Mouse (Mus musculus) bone marrow, adult 2 months (tissue): Measurements from ENCODE around the gene Bex3. TPM values are rescaled to one million over a fixed set of nuclear protein-coding genes. Genes with fewer than 3 reads are reported as not detected.

Experiments
- H3K27ac ChIP-seq: fragments of 200-500 bp; 2 replicates; pipeline ENCODE4 v1.5.1; 2012; ENCODE audit warnings: low read depth, mild to moderate bottlenecking, control low read depth, inconsistent platforms, low read length; ENCODE audit not compliant: control insufficient read depth, poor library complexity, insufficient read depth
- H3K4me1 ChIP-seq: fragments of 200-500 bp; 2 replicates; pipeline ENCODE4 v1.6.1; 2011; ENCODE audit warnings: low read length; ENCODE audit not compliant: control insufficient read depth, insufficient read depth
- H3K4me3 ChIP-seq: fragments of 200-500 bp; replicated peaks from 2 replicates; pipeline ENCODE3; 2011; ENCODE audit warnings: mild to moderate bottlenecking, low read depth, low read length, control low read depth; ENCODE audit not compliant: control insufficient read depth
- CTCF ChIP-seq: fragments of 200-500 bp; IDR thresholded peaks from 2 replicates; pipeline ENCODE4 v1.5.1; 2011; ENCODE audit warnings: low read length, control low read depth; ENCODE audit not compliant: control insufficient read depth, insufficient read depth
- POLR2A ChIP-seq: fragments of 200-500 bp; IDR thresholded peaks from 2 replicates; pipeline ENCODE4 v1.6.1; 2011; ENCODE audit warnings: low read depth, mild to moderate bottlenecking, control low read depth, low read length, borderline replicate concordance; ENCODE audit not compliant: control insufficient read depth
- WGBS: fragments of 180-500 bp; shearing (Covaris S2); methylation state at CpG from one replicate; pipeline ENCODE4 v1.1.7; 2018; 5-methylcytosine and 5-hydroxymethylcytosine counted together
- polyA plus RNA-seq: library from polyadenylated mRNA; stranded (reverse); fragments of >200 nt; gene quantifications from 2 replicates; pipeline ENCODE4 v1.2.4, GENCODE M21; 2011; ENCODE audit warnings: low replicate concordance; ENCODE audit not compliant: missing spikeins, insufficient read depth, insufficient read length

Gene Bex3
- polyA plus RNA-seq, 1 experiment, result 68.7 TPM

DNA sequence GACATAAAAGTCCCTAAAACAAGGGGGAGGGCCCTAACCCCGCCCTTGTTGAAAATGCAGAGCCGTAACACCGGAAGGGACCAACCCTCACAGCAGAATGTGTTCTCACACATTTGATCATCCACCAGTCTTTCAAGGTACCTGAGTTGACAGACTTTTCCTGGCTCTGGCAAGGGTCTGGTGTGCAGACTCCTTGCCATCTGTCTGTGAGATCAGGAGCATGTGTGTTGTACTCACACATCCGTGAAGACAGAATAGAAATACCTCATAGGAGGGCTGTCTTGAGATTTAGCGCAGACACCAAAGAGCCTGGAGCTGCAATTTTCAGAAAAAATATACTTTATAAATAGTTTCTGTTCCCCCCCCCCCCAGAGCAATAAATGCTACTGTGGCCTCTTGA is 9.4 kb downstream of the Bex3 start:
- Histone ChIP-seq H3K4me1 (no peaks in the 10 kb centered on the region), H3K27ac (no peak overlapping the region), H3K4me3 (no peak overlapping the region)
- 80% methylated on average over 5 of the region's 5 CpGs for WGBS
- no peak for TF ChIP-seq CTCF
- no peak for TF ChIP-seq POLR2A

DNA sequence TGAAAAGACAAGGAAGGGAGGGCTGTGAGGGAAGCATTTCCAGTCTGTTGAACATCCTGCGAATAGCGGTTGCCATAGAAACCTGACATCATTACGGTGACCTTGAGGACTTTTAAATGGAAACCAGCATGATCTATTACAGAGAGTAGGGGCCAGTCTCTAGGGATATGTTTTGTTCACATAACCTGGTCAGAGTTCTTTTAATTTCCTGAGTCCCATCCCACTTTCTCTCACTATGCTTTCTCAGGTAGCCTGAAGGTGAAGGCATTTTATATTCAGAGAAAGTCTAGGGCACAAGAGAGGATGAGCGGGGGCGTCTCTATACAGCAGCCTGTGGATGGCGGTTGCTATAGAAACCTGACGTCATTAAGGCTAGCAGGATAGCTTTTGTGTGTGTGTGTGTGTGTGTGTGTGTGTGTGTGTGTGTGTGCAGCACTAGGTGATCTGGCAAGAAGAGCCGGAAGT is 20.8 kb downstream of the Bex3 start:
- no peak overlapping the region for H3K27ac ChIP-seq
- TF ChIP-seq POLR2A (no peak), CTCF (no peak)
- no peaks in the 10 kb centered on the region for H3K4me1 ChIP-seq
- 58% methylated on average over 8 of the region's 8 CpGs for WGBS
- no peak overlapping the region for H3K4me3 ChIP-seq

DNA sequence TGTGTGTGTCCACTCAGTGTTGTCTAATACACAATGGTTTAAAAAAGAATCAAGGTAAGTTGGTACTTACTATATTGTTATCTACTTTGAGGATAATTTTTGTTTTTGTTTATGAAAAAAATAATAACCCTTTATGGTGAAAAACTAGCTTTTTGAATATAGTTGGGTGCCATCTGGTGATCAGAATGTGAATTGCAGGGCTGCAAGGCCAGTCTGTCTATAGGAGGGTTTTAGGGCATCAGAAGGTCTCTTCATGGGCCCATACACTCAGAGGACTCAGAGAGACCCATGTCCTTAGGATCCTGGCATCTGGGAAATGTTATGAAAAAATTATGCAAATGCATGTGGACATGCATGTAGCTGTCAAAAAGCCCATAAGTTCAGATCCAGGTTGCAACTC is 34.2 kb downstream of the Bex3 start:
- no peak for TF ChIP-seq CTCF
- no peak for TF ChIP-seq POLR2A
- H3K4me3 ChIP-seq, result no peak overlapping the region
- H3K27ac ChIP-seq, result no peak overlapping the region
- H3K4me1 ChIP-seq, result no peaks in the 10 kb centered on the region

DNA sequence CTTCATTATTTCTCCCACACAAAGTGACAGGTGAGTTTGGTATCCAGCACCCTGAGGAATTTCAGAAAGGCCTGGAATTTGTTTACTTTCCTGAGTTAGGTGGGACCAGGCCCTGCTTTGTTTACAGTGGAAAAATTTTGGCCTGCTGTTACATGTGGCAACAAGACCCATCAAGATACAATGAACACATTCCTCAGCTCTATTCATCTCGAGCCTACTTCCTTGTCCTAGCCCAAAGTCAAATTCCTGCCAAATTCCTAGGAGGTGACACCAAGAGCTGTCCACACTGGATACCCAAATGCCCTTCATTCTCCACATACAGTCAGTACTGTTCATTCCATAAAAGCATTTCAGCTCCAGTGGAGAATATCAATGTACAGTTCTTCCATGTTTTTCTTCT is 36.1 kb downstream of the Bex3 start:
- no peak for TF ChIP-seq CTCF
- no peak for TF ChIP-seq POLR2A
- WGBS, result 38% methylated on average over 1 of the region's 1 CpGs
- Histone ChIP-seq H3K4me1 (no peaks in the 10 kb centered on the region), H3K27ac (no peak overlapping the region), H3K4me3 (no peak overlapping the region)

DNA sequence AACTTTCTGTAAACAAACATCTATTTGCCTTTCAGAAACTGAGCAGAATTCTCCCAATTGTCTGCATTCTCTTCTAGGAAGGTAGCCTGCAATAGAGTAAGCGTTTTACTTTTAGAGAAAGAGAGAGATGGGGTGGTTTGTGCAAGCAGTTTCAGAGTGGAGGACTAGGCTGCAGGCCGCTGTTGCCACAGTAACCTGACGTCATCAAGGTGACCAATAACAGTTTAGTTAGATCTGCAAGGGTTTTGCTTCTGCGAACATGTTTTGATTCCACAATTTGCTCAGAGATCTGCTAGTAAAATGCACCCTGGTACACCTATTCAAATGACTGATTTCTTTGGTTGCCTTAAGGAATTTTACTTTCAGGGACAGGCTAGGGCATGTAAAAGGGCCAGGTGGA is 43.2 kb downstream of the Bex3 start:
- WGBS, result 46% methylated on average over 4 of the region's 4 CpGs
- no peaks in the 10 kb centered on the region for H3K4me1 ChIP-seq
- TF ChIP-seq POLR2A, result no peak
- TF ChIP-seq CTCF, result no peak
- no peak overlapping the region for H3K27ac ChIP-seq
- H3K4me3 ChIP-seq, result no peak overlapping the region

DNA sequence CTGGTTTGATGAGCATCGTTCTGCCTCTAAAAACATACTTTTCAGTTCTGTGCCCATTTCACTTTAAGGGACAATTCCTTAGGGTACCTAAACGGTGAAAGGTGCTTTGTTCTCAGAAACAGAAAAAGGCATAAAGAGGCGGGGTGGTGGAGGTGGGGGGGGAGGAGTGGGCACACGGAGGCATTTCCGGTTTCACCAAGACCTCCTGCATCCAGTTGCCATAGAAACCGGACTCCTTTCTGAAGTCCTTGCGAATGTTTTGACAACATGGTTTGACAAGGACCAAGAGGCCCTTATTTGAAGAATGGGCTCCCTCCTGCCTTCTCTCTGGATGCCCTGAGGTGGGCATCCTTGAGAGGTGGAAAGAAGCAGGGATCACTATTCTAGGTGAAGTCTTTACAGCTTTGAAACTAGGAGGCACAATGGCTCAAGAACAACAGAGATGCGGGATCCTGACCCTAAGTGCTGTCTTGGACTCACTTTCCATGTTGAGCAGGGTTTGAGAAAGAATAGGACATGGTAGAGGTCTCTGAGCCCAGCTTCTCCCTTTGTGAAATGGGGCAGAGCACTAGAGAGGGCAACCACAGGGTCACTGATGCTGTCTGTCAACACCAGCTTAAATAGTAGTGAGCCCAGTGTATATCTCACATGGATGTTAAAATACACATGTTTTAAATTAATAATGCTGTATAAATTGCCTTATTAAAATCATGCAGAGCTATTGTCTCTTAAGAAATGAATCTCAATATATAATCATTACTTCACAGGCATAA is 43.9 kb downstream of the Bex3 start:
- WGBS, result 30% methylated on average over 8 of the region's 8 CpGs
- no peak overlapping the region for H3K4me3 ChIP-seq
- TF ChIP-seq CTCF (no peak), POLR2A (no peak)

DNA sequence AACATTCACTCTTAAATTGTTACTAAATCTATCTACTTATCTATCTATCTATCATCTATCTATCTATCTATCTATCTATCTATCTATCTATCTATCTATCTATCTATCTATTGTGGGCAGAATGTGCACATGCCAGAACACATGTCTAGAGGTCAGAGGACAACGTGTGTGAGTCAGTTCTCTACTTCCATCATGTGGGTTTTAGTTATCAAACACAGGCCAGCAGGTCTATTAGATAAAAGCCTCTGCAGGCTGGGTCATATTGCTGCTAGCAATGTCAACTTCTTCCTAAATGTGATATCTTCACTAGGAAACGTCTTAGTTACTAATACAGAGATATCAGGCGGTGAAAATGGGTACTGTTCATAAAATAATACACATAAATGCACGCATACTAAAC is 49.9 kb downstream of the Bex3 start:
- no peak overlapping the region for H3K27ac ChIP-seq
- WGBS, result 58% methylated on average over 4 of the region's 4 CpGs
- TF ChIP-seq POLR2A (no peak), CTCF (no peak)
- H3K4me3 ChIP-seq, result no peak overlapping the region
- H3K4me1 ChIP-seq, result no peaks in the 10 kb centered on the region

More for the DNA sequence above, 43.9 kb downstream of the Bex3 start:
- Histone ChIP-seq H3K27ac (no peak overlapping the region), H3K4me1 (no peaks in the 10 kb centered on the region)

Other genes starting within 250 kb of the Bex3 start
- 1.9 TPM in 1 of 2 replicates, not detected in the other for gene Arxes1, start 236.9 kb upstream of the Bex3 start, polyA plus RNA-seq
- gene Bex2, start 202.0 kb upstream of the Bex3 start, polyA plus RNA-seq, result 5.6 TPM in 1 of 2 replicates, not detected in the other
- 0.65 TPM in 1 of 2 replicates, not detected in the other for gene Nxf3, start 185.0 kb upstream of the Bex3 start, polyA plus RNA-seq
- 15.6 and 15.8 TPM in 2 replicates for gene Bex4, start 131.3 kb upstream of the Bex3 start, polyA plus RNA-seq
- 36.6 and 47.6 TPM in 2 replicates for gene Tceal8, start 97.9 kb upstream of the Bex3 start, polyA plus RNA-seq
- gene Tceal5, start 66.4 kb upstream of the Bex3 start, polyA plus RNA-seq, result not detected in 2 replicates
- not detected in 2 replicates for gene Tceal7, start 55.5 kb upstream of the Bex3 start, polyA plus RNA-seq
- 47.6 TPM in 1 of 2 replicates, not detected in the other for gene Bex1, start 54.7 kb upstream of the Bex3 start, polyA plus RNA-seq
- gene Tceal9, start 25.2 kb upstream of the Bex3 start, polyA plus RNA-seq, result 40.1 and 55.8 TPM in 2 replicates
- not detected in 2 replicates for gene Kir3dl1, start 247.7 kb downstream of the Bex3 start, polyA plus RNA-seq